Mouse (Mus musculus): ENCODE data around the gene Gm498.

Gene Gm498

GRCm38 (mm10) chr7:143891146-143891545, 24.5 kb downstream of the Gm498 start:
- no peak for DNase-seq (ENCODE audit: extremely low spot score, low read depth, low spot score)

GRCm38 (mm10) chr7:143892361-143892760, 25.7 kb downstream of the Gm498 start:
- no peak for DNase-seq (ENCODE audit: extremely low spot score, low read depth, low spot score)

GRCm38 (mm10) chr7:143900667-143901066, 34.0 kb downstream of the Gm498 start:
- DNase-seq (ENCODE audit: extremely low spot score, low read depth, low spot score), result no peak

GRCm38 (mm10) chr7:143905176-143905575, 38.5 kb downstream of the Gm498 start:
- no peak for DNase-seq (ENCODE audit: extremely low spot score, low read depth, low spot score)

GRCm38 (mm10) chr7:143905606-143906005, 39.0 kb downstream of the Gm498 start:
- DNase-seq (ENCODE audit: extremely low spot score, low read depth, low spot score), result no peak

- no peak for DNase-seq (ENCODE audit: extremely low spot score, low read depth, low spot score)
These were observed 47.0 kb downstream of the Gm498 start for GRCm38 (mm10) chr7:143913611-143914010.

GRCm38 (mm10) chr7:143919031-143919679, 52.5 kb downstream of the Gm498 start:
- no peak for DNase-seq (ENCODE audit: extremely low spot score, low read depth, low spot score)

GRCm38 (mm10) chr7:143929899-143930298, 63.3 kb downstream of the Gm498 start:
- no peak for DNase-seq (ENCODE audit: extremely low spot score, low read depth, low spot score)

- DNase-seq (ENCODE audit: extremely low spot score, low read depth, low spot score), result no peak
These were observed 72.0 kb downstream of the Gm498 start for GRCm38 (mm10) chr7:143938647-143939046.

- no peak for DNase-seq (ENCODE audit: extremely low spot score, low read depth, low spot score)
These were observed 72.8 kb downstream of the Gm498 start for GRCm38 (mm10) chr7:143939476-143939875.

GRCm38 (mm10) chr7:143942941-143943691, 76.5 kb downstream of the Gm498 start:
- no peak for DNase-seq (ENCODE audit: extremely low spot score, low read depth, low spot score)

- no peak for DNase-seq (ENCODE audit: extremely low spot score, low read depth, low spot score)
These were observed 77.9 kb downstream of the Gm498 start for GRCm38 (mm10) chr7:143944421-143944980.

Data from hindlimb bud, embryonic 11.5 days (tissue).